Mouse (Mus musculus) heart, embryonic 12.5 days (tissue): ENCODE data around the gene Anks3. TPM values are rescaled to one million over a fixed set of nuclear protein-coding genes. Genes with fewer than 3 reads are reported as not detected.

Experiments used
- ATAC-seq: fragments of 200-750 bp; cut with Nextera tagmentation; 2 replicates; pipeline ENCODE4 v1.8.0; 2017; ENCODE audit warnings: moderate TSS enrichment, moderate library complexity; ENCODE audit not compliant: insufficient number of reproducible peaks, low FRiP score
- H3K27ac ChIP-seq: fragments of 300-500 bp; sonication (generic); 2 replicates; pipeline ENCODE4 v1.5.1; 2016; ENCODE audit warnings: mild to moderate bottlenecking, moderate library complexity; ENCODE audit not compliant: poor library complexity, severe bottlenecking
- H3K27me3 ChIP-seq: fragments of 300-500 bp; sonication (generic); replicated peaks from 2 replicates; pipeline ENCODE4 v1.6.1; 2016; ENCODE audit warnings: mild to moderate bottlenecking, moderate library complexity
- H3K36me3 ChIP-seq: fragments of 300-500 bp; sonication (generic); 2 replicates; pipeline ENCODE4 v1.6.1; 2016; ENCODE audit warnings: mild to moderate bottlenecking, moderate library complexity
- H3K4me1 ChIP-seq: fragments of 300-500 bp; sonication (generic); replicated peaks from 2 replicates; pipeline ENCODE4 v1.6.1; 2016; ENCODE audit warnings: mild to moderate bottlenecking
- H3K4me2 ChIP-seq: fragments of 300-500 bp; sonication (generic); 2 replicates; pipeline ENCODE4 v1.6.1; 2016; ENCODE audit warnings: mild to moderate bottlenecking, moderate library complexity
- H3K4me3 ChIP-seq: fragments of 300-500 bp; sonication (generic); 2 replicates; pipeline ENCODE4 v1.5.1; 2016; ENCODE audit warnings: mild to moderate bottlenecking
- H3K9ac ChIP-seq: fragments of 300-500 bp; sonication (generic); 2 replicates; pipeline ENCODE4 v1.6.1; 2016; ENCODE audit warnings: mild to moderate bottlenecking, moderate library complexity
- H3K9me3 ChIP-seq: fragments of 300-500 bp; sonication (generic); replicated peaks from 2 replicates; pipeline ENCODE4 v1.6.1; 2016; ENCODE audit warnings: mild to moderate bottlenecking, moderate library complexity
- WGBS: fragments of 180-500 bp; shearing (Covaris S2); methylation state at CpG from one replicate; pipeline ENCODE4 v1.1.7; 2016; 5-methylcytosine and 5-hydroxymethylcytosine counted together
- polyA plus RNA-seq: library from polyadenylated mRNA; unstranded; fragments of >200 nt; fragmentation: Nextera tagmentation; extraction: Ambion mirVana; gene quantifications from 2 replicates; pipeline ENCODE4 v1.2.1, GENCODE M21; 2016

Gene Anks3
- polyA plus RNA-seq, 1 experiment from 2014 or later: 34.4 TPM

- Histone ChIP-seq H3K9ac (no peak overlapping the region), H3K9me3 (no peaks in the 10 kb centered on the region), H3K4me3 (no peak overlapping the region), H3K36me3 (peaks cover 3% of the 10 kb centered on the region; the same call in 1 of the 2 replicates), H3K27ac (no peak overlapping the region), H3K27me3 (no peaks in the 10 kb centered on the region), H3K4me2 (no peak overlapping the region), H3K4me1 (peaks cover 67% of the 10 kb centered on the region)
- 62% methylated on average over 7 of the region's 7 CpGs for WGBS
- ATAC-seq: no peak
Observed at GRCm38 (mm10) chr16:4894201-4894908, 69.7 kb downstream of the Anks3 start.

- Histone ChIP-seq H3K27ac (no peak overlapping the region), H3K9ac (no peak overlapping the region), H3K36me3 (peaks cover 6% of the 10 kb centered on the region), H3K9me3 (no peaks in the 10 kb centered on the region), H3K27me3 (no peaks in the 10 kb centered on the region), H3K4me2 (no peak overlapping the region), H3K4me3 (no peak overlapping the region), H3K4me1 (peaks cover 76% of the 10 kb centered on the region)
- no peak for ATAC-seq
- 89% methylated on average over 6 of the region's 6 CpGs for WGBS
Observed at GRCm38 (mm10) chr16:4892171-4892570, 71.8 kb downstream of the Anks3 start.

Other genes with a start within 250 kb of the Anks3 start
- gene Nmral1, start 244.8 kb downstream of the Anks3 start, polyA plus RNA-seq: 37.2 and 37.8 TPM in 2 replicates
- 84.5 and 90.1 TPM in 2 replicates for gene Hmox2, start 237.8 kb downstream of the Anks3 start, polyA plus RNA-seq
- 122 and 132 TPM in 2 replicates for gene Cdip1, start 173.9 kb downstream of the Anks3 start, polyA plus RNA-seq
- gene 4930562C15Rik, start 128.8 kb downstream of the Anks3 start, polyA plus RNA-seq: 0.11 and 0.57 TPM in 2 replicates
- gene Ubald1, start 83.9 kb downstream of the Anks3 start, polyA plus RNA-seq: 26.8 and 27.1 TPM in 2 replicates
- gene Mgrn1, start 78.0 kb downstream of the Anks3 start, polyA plus RNA-seq: 114 and 116 TPM in 2 replicates
- 92.3 and 97.3 TPM in 2 replicates for gene Nudt16l1, start 25.4 kb downstream of the Anks3 start, polyA plus RNA-seq
- not detected in 2 replicates for gene Sept12, start 33.6 kb upstream of the Anks3 start, polyA plus RNA-seq
- gene Smim22, start 43.1 kb upstream of the Anks3 start, polyA plus RNA-seq: 2.0 and 3.7 TPM in 2 replicates
- gene Rogdi, start 49.3 kb upstream of the Anks3 start, polyA plus RNA-seq: 44.1 and 48.3 TPM in 2 replicates
- 111 and 114 TPM in 2 replicates for gene Glyr1, start 85.7 kb upstream of the Anks3 start, polyA plus RNA-seq
- gene Ubn1, start 85.9 kb upstream of the Anks3 start, polyA plus RNA-seq: 16.3 and 16.7 TPM in 2 replicates
- gene Ppl, start 168.2 kb upstream of the Anks3 start, polyA plus RNA-seq: 1.5 and 2.1 TPM in 2 replicates
- not detected in 2 replicates for gene Sec14l5, start 182.9 kb upstream of the Anks3 start, polyA plus RNA-seq
- gene Nagpa, start 239.8 kb upstream of the Anks3 start, polyA plus RNA-seq: 14.0 and 15.4 TPM in 2 replicates